Comparison of ENCODE assay signal across 35 mouse cellular contexts in the genomic region with DNA sequence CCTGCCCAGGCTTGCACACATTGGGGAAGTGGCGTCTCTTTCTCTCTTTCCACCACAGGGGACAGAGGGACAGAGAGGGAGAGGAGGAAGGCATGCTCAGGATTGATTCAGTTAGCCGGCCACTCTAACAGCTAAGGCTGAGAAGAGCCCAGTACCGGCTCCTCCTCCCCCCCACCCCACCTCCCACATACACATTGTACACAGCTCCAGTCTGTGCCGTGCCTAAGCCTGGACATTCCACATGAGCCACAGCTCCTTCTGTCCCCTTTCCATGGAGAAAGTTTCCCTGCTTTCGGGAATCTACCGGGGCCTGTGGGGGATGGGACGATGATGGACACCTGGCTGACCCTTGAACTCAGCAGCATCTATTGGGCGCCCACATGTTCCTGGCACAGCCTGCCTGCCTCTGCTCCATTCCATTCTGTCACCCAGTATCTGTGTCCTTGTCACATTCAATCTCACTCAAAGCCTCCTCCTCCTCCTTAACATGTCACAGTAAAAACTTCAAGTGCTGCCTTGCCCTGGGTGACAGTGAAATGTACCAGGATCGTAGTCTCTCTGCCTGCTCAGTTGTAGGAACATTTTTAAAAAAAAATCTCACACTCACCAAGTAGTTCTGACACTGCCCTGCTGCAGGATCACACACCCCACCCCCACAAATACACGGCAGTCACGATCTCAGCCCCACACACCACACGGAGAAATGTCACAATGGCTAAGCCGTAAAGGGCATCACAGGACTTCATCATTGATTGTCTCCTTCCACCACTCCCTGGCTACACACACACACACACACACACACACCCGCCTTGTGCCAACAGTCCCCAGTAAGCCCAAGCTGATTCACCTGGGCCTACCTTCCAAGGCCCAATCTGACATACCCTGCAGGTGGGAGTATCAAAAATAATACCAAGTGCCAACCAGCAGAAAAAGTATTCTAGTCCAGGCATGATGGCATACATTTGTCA. TPM values are rescaled to one million over a fixed set of nuclear protein-coding genes. Genes with fewer than 3 reads are reported as not detected.
DNase-seq lines count a peak whose midpoint lies in the region; ATAC-seq and TF ChIP-seq lines count a peak whose summit lies in the region.
"Had no signal": no experiment of that assay in that cellular context is flagged by ENCODE, and none has a peak within 500 bp of the region (broad histone marks: within the 10 kb centered on the region; RNA-seq: fewer than 3 reads in every experiment).

No protein-coding gene starts in this region.

- peak overlapping the region; percentile 83 for H3K27ac ChIP-seq in heart, embryonic 11.5 days (ENCODE audit: low read depth, low read length)
- peak overlapping the region; percentile 87 for H3K27ac ChIP-seq in heart, embryonic 16.5 days (ENCODE audit: low read length)
- no peak overlapping the region for H3K27ac ChIP-seq in liver, postnatal 0 days (ENCODE audit: low read depth)
- H3K27ac ChIP-seq in liver, embryonic 11.5 days (ENCODE audit: low read depth, low read length) = no peak overlapping the region
- no peak overlapping the region for H3K27ac ChIP-seq in midbrain, embryonic 13.5 days
- H3K27ac ChIP-seq: embryonic facial prominence, embryonic 13.5 days; forebrain, embryonic 10.5 days; forebrain, embryonic 15.5 days; hindbrain, embryonic 15.5 days; kidney, postnatal 0 days; liver, embryonic 14.5 days; lung, embryonic 15.5 days; midbrain, embryonic 10.5 days; neural tube, embryonic 12.5 days had no signal

- peak; percentile 61; the same call in 1 of the 2 replicates for ATAC-seq in heart, embryonic 11.5 days (replicated peaks; ENCODE audit: insufficient number of reproducible peaks, low FRiP score, low TSS enrichment)
- peak; percentile 56 for ATAC-seq in heart, embryonic 16.5 days (replicated peaks; ENCODE audit: extremely low read depth, insufficient read depth, low FRiP score)
- ATAC-seq in liver, postnatal 0 days = peak; percentile 77
- no peak for ATAC-seq in liver, embryonic 11.5 days (replicated peaks; ENCODE audit: low FRiP score)
- no peak for ATAC-seq in midbrain, embryonic 13.5 days
- ATAC-seq: forebrain, embryonic 15.5 days; midbrain, embryonic 16.5 days; Patski had no signal

- H3K27me3 ChIP-seq in heart, embryonic 11.5 days (ENCODE audit: control insufficient read depth, insufficient read depth, low read length) = no peaks in the 10 kb centered on the region
- H3K27me3 ChIP-seq in heart, embryonic 16.5 days (ENCODE audit: control insufficient read depth, insufficient read depth, low read length) = no peaks in the 10 kb centered on the region
- H3K27me3 ChIP-seq in liver, postnatal 0 days (ENCODE audit: insufficient read depth, low read length) = no peaks in the 10 kb centered on the region
- H3K27me3 ChIP-seq in liver, embryonic 11.5 days (replicated peaks; ENCODE audit: control insufficient read depth, insufficient read depth, low read length) = no peaks in the 10 kb centered on the region
- H3K27me3 ChIP-seq in midbrain, embryonic 13.5 days = no peaks in the 10 kb centered on the region
- H3K27me3 ChIP-seq: embryonic facial prominence, embryonic 13.5 days; forebrain, embryonic 15.5 days; hindbrain, embryonic 15.5 days; lung, embryonic 15.5 days; neural tube, embryonic 12.5 days; Patski had no signal

- TF ChIP-seq EP300 in liver, postnatal 0 days (IDR thresholded peaks at IDR 0.05; ENCODE audit: low read depth) = no peak

- 43% methylated on average over 14 of the region's 14 CpGs for WGBS in heart, embryonic 11.5 days (ENCODE audit: insufficient replicate concordance)
- 39% methylated on average over 14 of the region's 14 CpGs for WGBS in heart, embryonic 16.5 days
- WGBS in liver, postnatal 0 days (ENCODE audit: insufficient replicate concordance) = 64% methylated on average over 14 of the region's 14 CpGs
- WGBS in liver, embryonic 11.5 days = 70% methylated on average over 14 of the region's 14 CpGs
- WGBS in midbrain, embryonic 13.5 days = 85% methylated on average over 14 of the region's 14 CpGs

- DNase-seq in heart, postnatal 25 days (ENCODE audit: low spot score) = no peak
- no peak for DNase-seq in heart, adult 9 months (ENCODE audit: low spot score in 2 of 2)
- peak; percentile 39 for DNase-seq in liver, postnatal 0 days
- DNase-seq in liver, embryonic 11.5 days (ENCODE audit: low spot score) = no peak
- DNase-seq: adrenal gland, postnatal 10 days; cerebellum, adult 11 months; cerebellum, adult 9-10 months; kidney, adult 18-20 months; kidney, postnatal 4 days; left cerebral cortex, postnatal 4 days; thymus, postnatal 4 days had no signal

- peak overlapping the region; percentile 22; the same call in 1 of the 2 replicates for H3K9ac ChIP-seq in heart, embryonic 11.5 days (ENCODE audit: low read depth, low read length)
- H3K9ac ChIP-seq in heart, embryonic 16.5 days (ENCODE audit: low read length) = peak overlapping the region; percentile 60
- H3K9ac ChIP-seq in liver, postnatal 0 days (replicated peaks) = no peak overlapping the region
- H3K9ac ChIP-seq in liver, embryonic 11.5 days (ENCODE audit: low read depth, low read length) = no peak overlapping the region
- H3K9ac ChIP-seq in midbrain, embryonic 13.5 days (replicated peaks) = no peak overlapping the region
- H3K9ac ChIP-seq: embryonic facial prominence, embryonic 13.5 days; forebrain, embryonic 15.5 days; hindbrain, embryonic 15.5 days; liver, embryonic 14.5 days; lung, embryonic 15.5 days; neural tube, embryonic 12.5 days had no signal

- H3K4me1 ChIP-seq in heart, embryonic 11.5 days (ENCODE audit: control insufficient read depth, insufficient read depth, low read length) = peaks cover 17% of the 10 kb centered on the region
- peaks cover 19% of the 10 kb centered on the region for H3K4me1 ChIP-seq in heart, embryonic 16.5 days (ENCODE audit: control insufficient read depth, insufficient read depth, low read length)
- no peaks in the 10 kb centered on the region for H3K4me1 ChIP-seq in liver, postnatal 0 days (ENCODE audit: insufficient read depth)
- no peaks in the 10 kb centered on the region for H3K4me1 ChIP-seq in liver, embryonic 11.5 days (replicated peaks; ENCODE audit: control insufficient read depth, insufficient read depth, low read length)
- H3K4me1 ChIP-seq in midbrain, embryonic 13.5 days (replicated peaks) = no peaks in the 10 kb centered on the region
- H3K4me1 ChIP-seq: embryonic facial prominence, embryonic 13.5 days; forebrain, embryonic 10.5 days; forebrain, embryonic 15.5 days; hindbrain, embryonic 15.5 days; lung, embryonic 15.5 days; midbrain, embryonic 10.5 days; neural tube, embryonic 12.5 days had no signal

- intact Hi-C loops in heart, postnatal 25 days (cut with DNase I) = loop anchor here (2.0 kb wide), 2 partner anchors 15 to 35 kb away; no protein-coding TSS in a partner anchor

- no peak for TF ChIP-seq CTCF in liver, postnatal 0 days (IDR thresholded peaks at IDR 0.05; ENCODE audit: low read depth)

- peak overlapping the region; percentile 27 for H3K4me2 ChIP-seq in heart, embryonic 11.5 days
- no peak overlapping the region for H3K4me2 ChIP-seq in heart, embryonic 16.5 days (ENCODE audit: low read depth, low read length)
- no peak overlapping the region for H3K4me2 ChIP-seq in liver, postnatal 0 days (ENCODE audit: low read depth, low read length)
- no peak overlapping the region for H3K4me2 ChIP-seq in liver, embryonic 11.5 days
- H3K4me2 ChIP-seq in midbrain, embryonic 13.5 days (replicated peaks) = no peak overlapping the region
- H3K4me2 ChIP-seq: embryonic facial prominence, embryonic 13.5 days; forebrain, embryonic 15.5 days; hindbrain, embryonic 15.5 days; lung, embryonic 15.5 days; neural tube, embryonic 12.5 days had no signal

- H3K4me3 ChIP-seq in heart, embryonic 11.5 days (ENCODE audit: low read depth, low read length) = no peak overlapping the region
- no peak overlapping the region for H3K4me3 ChIP-seq in heart, embryonic 16.5 days (ENCODE audit: low read length)
- H3K4me3 ChIP-seq in liver, postnatal 0 days (ENCODE audit: low read depth, low read length) = no peak overlapping the region
- H3K4me3 ChIP-seq in liver, embryonic 11.5 days (ENCODE audit: low read depth, low read length) = no peak overlapping the region
- H3K4me3 ChIP-seq in midbrain, embryonic 13.5 days (replicated peaks) = no peak overlapping the region
- H3K4me3 ChIP-seq: embryonic facial prominence, embryonic 13.5 days; forebrain, embryonic 10.5 days; forebrain, embryonic 15.5 days; hindbrain, embryonic 15.5 days; lung, embryonic 15.5 days; midbrain, embryonic 10.5 days; neural tube, embryonic 12.5 days had no signal

- H3K36me3 ChIP-seq in heart, embryonic 11.5 days (ENCODE audit: control insufficient read depth, insufficient read depth, low read length) = peaks cover 12% of the 10 kb centered on the region
- peaks cover 14% of the 10 kb centered on the region for H3K36me3 ChIP-seq in heart, embryonic 16.5 days (ENCODE audit: control insufficient read depth, insufficient read depth)
- peaks cover 3% of the 10 kb centered on the region; the same call in 1 of the 2 replicates for H3K36me3 ChIP-seq in liver, postnatal 0 days (replicated peaks; ENCODE audit: insufficient read depth, low read length)
- peaks cover 6% of the 10 kb centered on the region; the same call in 1 of the 2 replicates for H3K36me3 ChIP-seq in liver, embryonic 11.5 days (ENCODE audit: control insufficient read depth, insufficient read depth, low read length)
- H3K36me3 ChIP-seq in midbrain, embryonic 13.5 days = peaks cover 24% of the 10 kb centered on the region
- H3K36me3 ChIP-seq: hindbrain, embryonic 15.5 days had no signal

- H3K9me3 ChIP-seq in heart, embryonic 11.5 days (replicated peaks; ENCODE audit: control insufficient read depth, low read length) = no peaks in the 10 kb centered on the region
- H3K9me3 ChIP-seq in heart, embryonic 16.5 days (replicated peaks; ENCODE audit: control insufficient read depth, low read length) = no peaks in the 10 kb centered on the region
- no peaks in the 10 kb centered on the region for H3K9me3 ChIP-seq in liver, postnatal 0 days (ENCODE audit: low read length)
- H3K9me3 ChIP-seq in liver, embryonic 11.5 days (ENCODE audit: control insufficient read depth, low read length) = no peaks in the 10 kb centered on the region
- H3K9me3 ChIP-seq in midbrain, embryonic 13.5 days = no peaks in the 10 kb centered on the region
- H3K9me3 ChIP-seq: embryonic facial prominence, embryonic 13.5 days; forebrain, embryonic 10.5 days; forebrain, embryonic 15.5 days; hindbrain, embryonic 15.5 days; lung, embryonic 15.5 days; midbrain, embryonic 10.5 days; neural tube, embryonic 12.5 days had no signal

RNA-seq across cellular contexts. Expression of gene Mef2d, which starts 20.7 kb away (rescaled TPM):
- 39.8 and 45.1 TPM in 2 replicates for polyA plus RNA-seq in heart, embryonic 11.5 days (2014; fragmentation: Nextera tagmentation; extraction: Ambion mirVana)
- 100 to 1,000 TPM; 111 to 122 TPM for total RNA-seq in heart, postnatal 25 days (2021)
- 40.5 and 44.7 TPM in 2 replicates for polyA plus RNA-seq in heart, embryonic 16.5 days (2015; fragmentation: Nextera tagmentation; extraction: Ambion mirVana)
- polyA plus RNA-seq in liver, postnatal 0 days (2015; fragmentation: Nextera tagmentation; extraction: Ambion mirVana) = 5.7 and 6.4 TPM in 2 replicates
- polyA plus RNA-seq in liver, embryonic 11.5 days (2014; fragmentation: Nextera tagmentation; extraction: Ambion mirVana) = 27.6 and 28.0 TPM in 2 replicates
- polyA plus RNA-seq in midbrain, embryonic 13.5 days (2015; fragmentation: Nextera tagmentation; extraction: Ambion mirVana) = 15.1 and 16.9 TPM in 2 replicates

RNA-seq across cellular contexts. Expression of gene Iqgap3, which starts 39.7 kb away (rescaled TPM):
- 18.5 and 21.9 TPM in 2 replicates for polyA plus RNA-seq in heart, embryonic 11.5 days (2014; fragmentation: Nextera tagmentation; extraction: Ambion mirVana)
- 1 to 10 TPM in 1 of 2 experiments, under 1 TPM in 1; 0.75 to 1.0 TPM for total RNA-seq in heart, postnatal 25 days (2021)
- 23.6 and 27.8 TPM in 2 replicates for polyA plus RNA-seq in heart, embryonic 16.5 days (2015; fragmentation: Nextera tagmentation; extraction: Ambion mirVana)
- 2.9 and 3.2 TPM in 2 replicates for polyA plus RNA-seq in liver, postnatal 0 days (2015; fragmentation: Nextera tagmentation; extraction: Ambion mirVana)
- polyA plus RNA-seq in liver, embryonic 11.5 days (2014; fragmentation: Nextera tagmentation; extraction: Ambion mirVana) = 16.8 and 19.1 TPM in 2 replicates
- polyA plus RNA-seq in midbrain, embryonic 13.5 days (2015; fragmentation: Nextera tagmentation; extraction: Ambion mirVana) = 6.2 and 6.6 TPM in 2 replicates

RNA-seq across cellular contexts. Expression of gene Ttc24, which starts 43.3 kb away (rescaled TPM):
- polyA plus RNA-seq in heart, embryonic 11.5 days (2014; fragmentation: Nextera tagmentation; extraction: Ambion mirVana) = not detected in 2 replicates
- total RNA-seq in heart, postnatal 25 days (2021) = not detected
- polyA plus RNA-seq in heart, embryonic 16.5 days (2015; fragmentation: Nextera tagmentation; extraction: Ambion mirVana) = 0.12 and 0.18 TPM in 2 replicates
- not detected in 2 replicates for polyA plus RNA-seq in liver, postnatal 0 days (2015; fragmentation: Nextera tagmentation; extraction: Ambion mirVana)
- polyA plus RNA-seq in liver, embryonic 11.5 days (2014; fragmentation: Nextera tagmentation; extraction: Ambion mirVana) = not detected in 2 replicates
- polyA plus RNA-seq in midbrain, embryonic 13.5 days (2015; fragmentation: Nextera tagmentation; extraction: Ambion mirVana) = not detected in 2 replicates
- total RNA-seq: adrenal gland, postnatal 10 days; gastrocnemius, adult 8-10 months; gastrocnemius, postnatal 4 days; hematopoietic stem cell, adult 5-6 weeks; layer of hippocampus, adult 8-10 months; layer of hippocampus, postnatal 25 days; left cerebral cortex, adult 8-10 months; left cerebral cortex, postnatal 4 days; megakaryocyte progenitor cell, adult 5-6 weeks; MEL had no signal
- polyA plus RNA-seq: forebrain, embryonic 10.5 days; forebrain, embryonic 15.5 days; hindbrain, embryonic 15.5 days; intestine, embryonic 14.5 days; kidney, postnatal 0 days; limb, embryonic 14.5 days; liver, embryonic 14.5 days; lung, embryonic 15.5 days; midbrain, embryonic 10.5 days; midbrain, embryonic 16.5 days; neural tube, embryonic 12.5 days; Patski had no signal

Comparison
In these comparisons a context has a peak if more than half of its experiments do, and no peak if none do; other contexts are left out.
1. ATAC-seq: peak in heart, embryonic 11.5 days (single experiment), heart, embryonic 16.5 days (single experiment) and liver, postnatal 0 days (single experiment); none in liver, embryonic 11.5 days (single experiment) and midbrain, embryonic 13.5 days (single experiment).
2. H3K27ac ChIP-seq: peak in heart, embryonic 11.5 days (single experiment) and heart, embryonic 16.5 days (single experiment); none in liver, postnatal 0 days (single experiment), liver, embryonic 11.5 days (single experiment) and midbrain, embryonic 13.5 days (single experiment).
3. H3K9ac ChIP-seq: peak in heart, embryonic 11.5 days (single experiment) and heart, embryonic 16.5 days (single experiment); none in liver, postnatal 0 days (single experiment), liver, embryonic 11.5 days (single experiment) and midbrain, embryonic 13.5 days (single experiment).